Mouse (Mus musculus): Measurements from ENCODE around the gene 1700018F24Rik.

GRCm38 (mm10) chr5:145069707-145070106 is 26.9 kb downstream of the 1700018F24Rik start:
- TF ChIP-seq POLR2A (IDR thresholded peaks at IDR 0.05; ENCODE audit: low read depth, low read length) (no peak), CTCF (conservative IDR thresholded peaks at IDR 0.05; ENCODE audit: insufficient read depth, insufficient read length, low read depth, low read length) (peak; percentile 84)

Data from kidney, adult 2 months (tissue).